19 mouse cellular contexts compared by ENCODE assay signal in genomic region chr2:165759421-165759985, GRCm38 (mm10).
DNase-seq lines count a peak whose midpoint lies in the region; ATAC-seq lines count a peak whose summit lies in the region.
"Had no signal": no experiment of that assay in that cellular context is flagged by ENCODE, and none has a peak within 500 bp of the region (broad histone marks: within the 10 kb centered on the region; RNA-seq: fewer than 3 reads in every experiment).

No protein-coding gene starts in this region.

- H3K9me3 ChIP-seq in hindbrain, embryonic 11.5 days (ENCODE audit: control insufficient read depth, low read length) = no peaks in the 10 kb centered on the region
- no peaks in the 10 kb centered on the region for H3K9me3 ChIP-seq in hindbrain, embryonic 13.5 days
- no peaks in the 10 kb centered on the region for H3K9me3 ChIP-seq in midbrain, embryonic 10.5 days (replicated peaks)
- H3K9me3 ChIP-seq in midbrain, embryonic 15.5 days = no peaks in the 10 kb centered on the region
- no peaks in the 10 kb centered on the region for H3K9me3 ChIP-seq in embryonic facial prominence, embryonic 11.5 days (replicated peaks; ENCODE audit: control insufficient read depth, low read length)
- no peaks in the 10 kb centered on the region for H3K9me3 ChIP-seq in heart, embryonic 11.5 days (replicated peaks; ENCODE audit: control insufficient read depth, low read length)
- H3K9me3 ChIP-seq: embryonic facial prominence, embryonic 15.5 days; intestine, embryonic 15.5 days; limb, embryonic 15.5 days had no signal

- H3K4me2 ChIP-seq in hindbrain, embryonic 11.5 days (replicated peaks; ENCODE audit: low read depth, low read length) = no peak overlapping the region
- H3K4me2 ChIP-seq in hindbrain, embryonic 13.5 days = no peak overlapping the region
- no peak overlapping the region for H3K4me2 ChIP-seq in midbrain, embryonic 15.5 days
- no peak overlapping the region for H3K4me2 ChIP-seq in embryonic facial prominence, embryonic 11.5 days (ENCODE audit: low read depth, low read length)
- no peak overlapping the region for H3K4me2 ChIP-seq in heart, embryonic 11.5 days
- H3K4me2 ChIP-seq: embryonic facial prominence, embryonic 15.5 days; intestine, embryonic 15.5 days; limb, embryonic 15.5 days had no signal

- H3K36me3 ChIP-seq in hindbrain, embryonic 11.5 days (ENCODE audit: control insufficient read depth, insufficient read depth, low read length) = no peaks in the 10 kb centered on the region
- H3K36me3 ChIP-seq in hindbrain, embryonic 13.5 days = no peaks in the 10 kb centered on the region
- 0 out of 2 replicates have a peak, but pooled peaks cover 6% of the 10 kb centered on the region for H3K36me3 ChIP-seq in midbrain, embryonic 10.5 days
- H3K36me3 ChIP-seq in midbrain, embryonic 15.5 days (replicated peaks) = no peaks in the 10 kb centered on the region
- H3K36me3 ChIP-seq in embryonic facial prominence, embryonic 11.5 days (replicated peaks; ENCODE audit: control insufficient read depth, insufficient read depth, low read depth, low read length) = no peaks in the 10 kb centered on the region
- no peaks in the 10 kb centered on the region for H3K36me3 ChIP-seq in heart, embryonic 11.5 days (ENCODE audit: control insufficient read depth, insufficient read depth, low read length)
- H3K36me3 ChIP-seq: embryonic facial prominence, embryonic 15.5 days; intestine, embryonic 15.5 days had no signal

- peaks cover 4% of the 10 kb centered on the region; the same call in 1 of the 2 replicates for H3K4me1 ChIP-seq in hindbrain, embryonic 11.5 days (replicated peaks; ENCODE audit: control insufficient read depth, insufficient read depth, low read length)
- H3K4me1 ChIP-seq in hindbrain, embryonic 13.5 days (replicated peaks) = peaks cover 16% of the 10 kb centered on the region
- peaks cover 27% of the 10 kb centered on the region for H3K4me1 ChIP-seq in midbrain, embryonic 10.5 days
- H3K4me1 ChIP-seq in midbrain, embryonic 15.5 days = peaks cover 12% of the 10 kb centered on the region; the same call in 1 of the 2 replicates
- no peaks in the 10 kb centered on the region for H3K4me1 ChIP-seq in embryonic facial prominence, embryonic 11.5 days (ENCODE audit: control insufficient read depth, insufficient read depth, low read length)
- H3K4me1 ChIP-seq in heart, embryonic 11.5 days (ENCODE audit: control insufficient read depth, insufficient read depth, low read length) = no peaks in the 10 kb centered on the region
- H3K4me1 ChIP-seq: intestine, embryonic 15.5 days; limb, embryonic 15.5 days had no signal

- H3K27me3 ChIP-seq in hindbrain, embryonic 11.5 days (ENCODE audit: control insufficient read depth, insufficient read depth, low read length) = no peaks in the 10 kb centered on the region
- no peaks in the 10 kb centered on the region for H3K27me3 ChIP-seq in hindbrain, embryonic 13.5 days
- no peaks in the 10 kb centered on the region for H3K27me3 ChIP-seq in midbrain, embryonic 10.5 days (ENCODE audit: low read depth, poor library complexity, severe bottlenecking)
- H3K27me3 ChIP-seq in midbrain, embryonic 15.5 days (replicated peaks) = no peaks in the 10 kb centered on the region
- no peaks in the 10 kb centered on the region for H3K27me3 ChIP-seq in embryonic facial prominence, embryonic 11.5 days (ENCODE audit: control insufficient read depth, insufficient read depth, low read length)
- H3K27me3 ChIP-seq in heart, embryonic 11.5 days (ENCODE audit: control insufficient read depth, insufficient read depth, low read length) = no peaks in the 10 kb centered on the region
- H3K27me3 ChIP-seq: embryonic facial prominence, embryonic 15.5 days; intestine, embryonic 15.5 days; limb, embryonic 15.5 days had no signal

- ATAC-seq in hindbrain, embryonic 11.5 days (ENCODE audit: low FRiP score) = no peak; the same call in 1 of the 2 replicates
- no peak for ATAC-seq in hindbrain, embryonic 13.5 days (ENCODE audit: low FRiP score)
- no peak for ATAC-seq in midbrain, embryonic 15.5 days (replicated peaks)
- ATAC-seq in embryonic facial prominence, embryonic 11.5 days (replicated peaks; ENCODE audit: insufficient number of reproducible peaks, low FRiP score, low TSS enrichment, low read depth) = 0 out of 2 replicates have a peak, but pooled peaks have one; percentile 14
- ATAC-seq in heart, embryonic 11.5 days (replicated peaks; ENCODE audit: insufficient number of reproducible peaks, low FRiP score, low TSS enrichment) = no peak
- ATAC-seq: intestine, embryonic 15.5 days had no signal

- H3K9ac ChIP-seq in hindbrain, embryonic 11.5 days (ENCODE audit: low read depth, low read length) = no peak overlapping the region
- H3K9ac ChIP-seq in hindbrain, embryonic 13.5 days = no peak overlapping the region
- H3K9ac ChIP-seq in midbrain, embryonic 15.5 days = no peak overlapping the region
- H3K9ac ChIP-seq in embryonic facial prominence, embryonic 11.5 days (replicated peaks; ENCODE audit: low read length) = no peak overlapping the region
- H3K9ac ChIP-seq in heart, embryonic 11.5 days (ENCODE audit: low read depth, low read length) = no peak overlapping the region
- H3K9ac ChIP-seq: embryonic facial prominence, embryonic 15.5 days; intestine, embryonic 15.5 days; limb, embryonic 15.5 days had no signal

- peak; percentile 20 for DNase-seq in hindbrain, embryonic 11.5 days (ENCODE audit: low spot score)
- no peak for DNase-seq in midbrain, embryonic 10.5 days (ENCODE audit: low spot score)
- no peak for DNase-seq in embryonic facial prominence, embryonic 11.5 days (ENCODE audit: low spot score)
- DNase-seq in mesoderm, embryonic 11.5 days (ENCODE audit: low read depth, low spot score) = peak; percentile 73
- no peak for DNase-seq in urinary bladder, adult 2 months (ENCODE audit: low spot score)
- DNase-seq: cerebellum, adult 2 months; cerebellum, postnatal 36 days; gastrocnemius, postnatal 14 days; heart, adult 2 months; lung, postnatal 10 days; right cerebral cortex, postnatal 14 days; spleen, adult 18-20 months; thymus, postnatal 4 days had no signal

- no peak overlapping the region for H3K27ac ChIP-seq in hindbrain, embryonic 11.5 days (ENCODE audit: low read depth, low read length)
- no peak overlapping the region for H3K27ac ChIP-seq in hindbrain, embryonic 13.5 days
- peak overlapping the region; percentile 57; the same call in 1 of the 2 replicates for H3K27ac ChIP-seq in midbrain, embryonic 10.5 days (replicated peaks)
- H3K27ac ChIP-seq in midbrain, embryonic 15.5 days = no peak overlapping the region
- H3K27ac ChIP-seq in embryonic facial prominence, embryonic 11.5 days (replicated peaks; ENCODE audit: low read depth, low read length) = no peak overlapping the region
- H3K27ac ChIP-seq in heart, embryonic 11.5 days (ENCODE audit: low read depth, low read length) = no peak overlapping the region
- H3K27ac ChIP-seq: embryonic facial prominence, embryonic 15.5 days; heart, adult 2 months; intestine, embryonic 15.5 days; limb, embryonic 15.5 days had no signal

- WGBS in hindbrain, embryonic 11.5 days = 71% methylated on average over 13 of the region's 13 CpGs
- 75% methylated on average over 13 of the region's 13 CpGs for WGBS in hindbrain, embryonic 13.5 days
- WGBS in midbrain, embryonic 10.5 days = 87% methylated on average over 13 of the region's 13 CpGs
- 82% methylated on average over 13 of the region's 13 CpGs for WGBS in midbrain, embryonic 15.5 days
- WGBS in embryonic facial prominence, embryonic 11.5 days = 81% methylated on average over 13 of the region's 13 CpGs
- WGBS in heart, embryonic 11.5 days (ENCODE audit: insufficient replicate concordance) = 85% methylated on average over 13 of the region's 13 CpGs

- no peak overlapping the region for H3K4me3 ChIP-seq in hindbrain, embryonic 11.5 days (ENCODE audit: low read depth, low read length)
- no peak overlapping the region for H3K4me3 ChIP-seq in hindbrain, embryonic 13.5 days
- no peak overlapping the region for H3K4me3 ChIP-seq in midbrain, embryonic 10.5 days
- no peak overlapping the region for H3K4me3 ChIP-seq in midbrain, embryonic 15.5 days
- no peak overlapping the region for H3K4me3 ChIP-seq in embryonic facial prominence, embryonic 11.5 days (ENCODE audit: low read depth, low read length)
- no peak overlapping the region for H3K4me3 ChIP-seq in heart, embryonic 11.5 days (ENCODE audit: low read depth, low read length)
- H3K4me3 ChIP-seq: embryonic facial prominence, embryonic 15.5 days; heart, adult 2 months; intestine, embryonic 15.5 days; limb, embryonic 15.5 days had no signal

Comparison
In these comparisons a context has a peak if more than half of its experiments do, and no peak if none do; other contexts are left out.
1. DNase-seq: peak in hindbrain, embryonic 11.5 days (single experiment) and mesoderm, embryonic 11.5 days (single experiment); none in midbrain, embryonic 10.5 days (single experiment), embryonic facial prominence, embryonic 11.5 days (single experiment) and urinary bladder, adult 2 months (single experiment).